Mouse (Mus musculus): Measurements from ENCODE around the gene Gtsf1. TPM values are rescaled to one million over a fixed set of nuclear protein-coding genes. Genes with fewer than 3 reads are reported as not detected.

Gtsf1 gene
- polyA plus RNA-seq, 1 experiment: 0.16 TPM

- Histone ChIP-seq H3K27me3 (ENCODE audit: control insufficient read depth, insufficient read depth, low read length) (no peaks in the 10 kb centered on the region), H3K4me3 (replicated peaks; ENCODE audit: insufficient read depth, low read depth, low read length) (no peak overlapping the region), H3K27ac (ENCODE audit: insufficient read depth, low read length) (no peak overlapping the region), H3K4me1 (ENCODE audit: control insufficient read depth, insufficient read depth, low read length) (no peaks in the 10 kb centered on the region)
- WGBS: 60% methylated on average over 4 of the region's 4 CpGs
- TF ChIP-seq POLR2A (IDR thresholded peaks at IDR 0.05; ENCODE audit: borderline replicate concordance, insufficient read depth, low read length) (no peak), CTCF (IDR thresholded peaks at IDR 0.05; ENCODE audit: borderline replicate concordance, insufficient read depth, low read depth, low read length) (peak; percentile 46; the same call in 1 of the 2 replicates)
- no peak for DNase-seq
Observed at GRCm38 (mm10) chr15:103388556-103389145, 41.6 kb downstream of the Gtsf1 start.

GRCm38 (mm10) chr15:103383771-103384488 lies 46.3 kb downstream of the Gtsf1 start:
- no peak overlapping the region for H3K27ac ChIP-seq (ENCODE audit: insufficient read depth, low read length)
- no peak for DNase-seq
- no peak for TF ChIP-seq POLR2A (IDR thresholded peaks at IDR 0.05; ENCODE audit: borderline replicate concordance, insufficient read depth, low read length)
- no peak for TF ChIP-seq CTCF (IDR thresholded peaks at IDR 0.05; ENCODE audit: borderline replicate concordance, insufficient read depth, low read depth, low read length)
- H3K27me3 ChIP-seq (ENCODE audit: control insufficient read depth, insufficient read depth, low read length): no peaks in the 10 kb centered on the region
- WGBS: 74% methylated on average over 7 of the region's 7 CpGs
- no peak overlapping the region for H3K4me3 ChIP-seq (replicated peaks; ENCODE audit: insufficient read depth, low read depth, low read length)
- no peaks in the 10 kb centered on the region for H3K4me1 ChIP-seq (ENCODE audit: control insufficient read depth, insufficient read depth, low read length)

- Histone ChIP-seq H3K4me1 (ENCODE audit: control insufficient read depth, insufficient read depth, low read length) (no peaks in the 10 kb centered on the region), H3K27ac (ENCODE audit: insufficient read depth, low read length) (no peak overlapping the region), H3K27me3 (ENCODE audit: control insufficient read depth, insufficient read depth, low read length) (no peaks in the 10 kb centered on the region), H3K4me3 (replicated peaks; ENCODE audit: insufficient read depth, low read depth, low read length) (no peak overlapping the region)
- TF ChIP-seq POLR2A (IDR thresholded peaks at IDR 0.05; ENCODE audit: borderline replicate concordance, insufficient read depth, low read length) (no peak), CTCF (IDR thresholded peaks at IDR 0.05; ENCODE audit: borderline replicate concordance, insufficient read depth, low read depth, low read length) (no peak)
- WGBS: 46% methylated on average over 5 of the region's 5 CpGs
- no peak for DNase-seq
Observed at GRCm38 (mm10) chr15:103382795-103383406, 47.4 kb downstream of the Gtsf1 start.

GRCm38 (mm10) chr15:103382075-103382474 lies 48.2 kb downstream of the Gtsf1 start:
- Histone ChIP-seq H3K4me1 (ENCODE audit: control insufficient read depth, insufficient read depth, low read length) (no peaks in the 10 kb centered on the region; the same call in 1 of the 2 replicates), H3K27me3 (ENCODE audit: control insufficient read depth, insufficient read depth, low read length) (no peaks in the 10 kb centered on the region), H3K4me3 (replicated peaks; ENCODE audit: insufficient read depth, low read depth, low read length) (no peak overlapping the region), H3K27ac (ENCODE audit: insufficient read depth, low read length) (no peak overlapping the region)
- TF ChIP-seq CTCF (IDR thresholded peaks at IDR 0.05; ENCODE audit: borderline replicate concordance, insufficient read depth, low read depth, low read length) (no peak), POLR2A (IDR thresholded peaks at IDR 0.05; ENCODE audit: borderline replicate concordance, insufficient read depth, low read length) (no peak)
- no peak for DNase-seq
- 87% methylated on average over 2 of the region's 2 CpGs for whole genome bisulfite sequencing

GRCm38 (mm10) chr15:103378665-103379356 lies 51.5 kb downstream of the Gtsf1 start:
- no peak overlapping the region for H3K27ac ChIP-seq (ENCODE audit: insufficient read depth, low read length)
- WGBS: 52% methylated on average over 3 of the region's 3 CpGs
- TF ChIP-seq POLR2A (IDR thresholded peaks at IDR 0.05; ENCODE audit: borderline replicate concordance, insufficient read depth, low read length) (no peak), CTCF (IDR thresholded peaks at IDR 0.05; ENCODE audit: borderline replicate concordance, insufficient read depth, low read depth, low read length) (no peak)

GRCm38 (mm10) chr15:103377752-103378664 lies 52.3 kb downstream of the Gtsf1 start:
- no peak overlapping the region for H3K27ac ChIP-seq (ENCODE audit: insufficient read depth, low read length)
- no peaks in the 10 kb centered on the region for H3K27me3 ChIP-seq (ENCODE audit: control insufficient read depth, insufficient read depth, low read length)
- no peak for TF ChIP-seq CTCF (IDR thresholded peaks at IDR 0.05; ENCODE audit: borderline replicate concordance, insufficient read depth, low read depth, low read length)
- no peak for TF ChIP-seq POLR2A (IDR thresholded peaks at IDR 0.05; ENCODE audit: borderline replicate concordance, insufficient read depth, low read length)
- DNase-seq: no peak
- H3K4me1 ChIP-seq (ENCODE audit: control insufficient read depth, insufficient read depth, low read length): no peaks in the 10 kb centered on the region; the same call in 1 of the 2 replicates
- 84% methylated on average over 3 of the region's 3 CpGs for WGBS
- H3K4me3 ChIP-seq (replicated peaks; ENCODE audit: insufficient read depth, low read depth, low read length): no peak overlapping the region

More at GRCm38 (mm10) chr15:103378665-103379356, 51.5 kb downstream of the Gtsf1 start:
- Histone ChIP-seq H3K27me3 (ENCODE audit: control insufficient read depth, insufficient read depth, low read length) (no peaks in the 10 kb centered on the region), H3K4me3 (replicated peaks; ENCODE audit: insufficient read depth, low read depth, low read length) (no peak overlapping the region), H3K4me1 (ENCODE audit: control insufficient read depth, insufficient read depth, low read length) (no peaks in the 10 kb centered on the region; the same call in 1 of the 2 replicates)
- no peak for DNase-seq
